Mouse (Mus musculus): ENCODE measurements around the gene Pid1. TPM values are rescaled to one million over a fixed set of nuclear protein-coding genes. Genes with fewer than 3 reads are reported as not detected.

Pid1 gene
- total and polyA plus RNA-seq, 3 experiments: not detected

DNA sequence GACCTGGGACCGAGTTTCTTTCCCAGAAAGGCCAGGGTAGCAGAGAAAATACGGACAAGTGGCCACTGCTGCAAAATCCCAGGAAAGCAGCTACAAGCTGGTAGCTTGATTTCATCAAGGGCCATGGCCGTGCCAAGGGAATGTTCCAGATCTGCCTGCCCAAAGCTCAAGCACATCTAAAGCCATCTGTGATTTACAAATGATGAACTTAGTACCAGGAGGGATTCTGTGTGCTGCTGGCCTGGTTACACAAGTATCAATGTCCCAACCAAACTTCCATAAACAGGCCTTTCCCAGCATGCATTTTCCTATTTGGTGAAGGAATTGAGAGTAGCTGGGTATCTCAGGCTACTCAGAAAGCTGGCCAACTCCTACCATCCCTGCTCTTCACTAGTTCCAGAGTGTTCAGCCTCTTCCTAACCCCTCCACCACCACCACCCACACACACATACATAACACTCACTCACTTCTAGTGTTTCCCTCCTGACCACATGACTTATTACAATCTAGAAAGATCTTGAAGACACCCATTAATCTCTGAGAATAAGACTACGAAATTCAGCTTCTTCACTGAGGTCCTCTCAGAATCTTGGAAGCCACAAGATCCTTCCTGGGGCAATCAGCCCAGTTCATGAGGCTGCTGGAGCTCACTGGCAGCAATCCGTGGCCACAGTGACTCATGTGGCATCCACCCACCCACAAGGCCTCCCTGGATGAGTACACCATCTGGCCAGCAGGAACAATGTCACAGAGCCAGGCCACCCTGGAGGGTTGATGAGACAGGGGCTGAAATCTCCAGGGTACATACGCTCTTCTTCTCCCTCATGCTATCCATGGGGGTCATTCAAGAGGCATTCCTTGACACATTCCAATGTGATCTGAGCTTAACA lies 4.1 kb downstream of the Pid1 start:
- Histone ChIP-seq H3K4me1 (ENCODE audit: control insufficient read depth in 1 of 2, insufficient read depth in 2 of 2) (peaks cover 0 to 13% of the 10 kb centered on the region in 2 experiments; a peak in 2 of 4 replicates), H3K79me2 (replicated peaks; ENCODE audit: control insufficient read depth, extremely low read depth, insufficient read depth, poor library complexity, severe bottlenecking) (no peaks in the 10 kb centered on the region), H3K27ac (ENCODE audit: insufficient read depth, low read depth) (no peak overlapping the region), H3K4me2 (ENCODE audit: insufficient read depth, low read depth, poor library complexity, severe bottlenecking) (no peak overlapping the region), H3K36me3 (replicated peaks in 1 of 2; ENCODE audit: control insufficient read depth in 1 of 2, insufficient read depth in 1 of 2, low read length in 1 of 2) (no peaks in the 10 kb centered on the region), H3K9ac (ENCODE audit: insufficient read depth, low read depth) (no peak overlapping the region), H3K27me3 (replicated peaks) (peaks cover 5% of the 10 kb centered on the region), H3K4me3 (replicated peaks in 1 of 3; ENCODE audit: low read depth in 2 of 3, low read length in 2 of 3, poor library complexity in 1 of 3) (no peak overlapping the region), H3K9me3 (replicated peaks; ENCODE audit: low read length) (no peaks in the 10 kb centered on the region)
- no peak for DNase-seq (ENCODE audit: extremely low read depth)
- no peak for TF ChIP-seq ZMIZ1 (IDR thresholded peaks at IDR 0.05; ENCODE audit: low read depth, low read length)
- no peak for TF ChIP-seq MXI1 (IDR thresholded peaks at IDR 0.05; ENCODE audit: low read depth, low read length)
- TF ChIP-seq MYC (IDR thresholded peaks at IDR 0.05; ENCODE audit: low read depth, low read length): no peak
- no peak for TF ChIP-seq UBTF (IDR thresholded peaks at IDR 0.05; ENCODE audit: low read depth, low read length)
- TF ChIP-seq PAX5 (IDR thresholded peaks at IDR 0.05; ENCODE audit: low read length): no peak
- TF ChIP-seq RCOR1 (conservative IDR thresholded peaks at IDR 0.05; ENCODE audit: low read depth, low read length): no peak
- TF ChIP-seq MAFK (IDR thresholded peaks at IDR 0.05; ENCODE audit: insufficient replicate concordance, low read length): no peak
- TF ChIP-seq MAZ (IDR thresholded peaks at IDR 0.05; ENCODE audit: low read depth, low read length): no peak
- no peak for TF ChIP-seq CTCF (conservative IDR thresholded peaks at IDR 0.05 in 1 of 2, IDR thresholded peaks at IDR 0.05 in 1 of 2; ENCODE audit: low read depth in 2 of 2, low read length in 2 of 2)
- no peak for TF ChIP-seq TCF12 (IDR thresholded peaks at IDR 0.05; ENCODE audit: low read depth, low read length)
- no peak for TF ChIP-seq USF2 (conservative IDR thresholded peaks at IDR 0.05; ENCODE audit: low read depth, low read length)
- no peak for TF ChIP-seq EP300 (IDR thresholded peaks at IDR 0.05; ENCODE audit: low read length)
- no peak for TF ChIP-seq POLR2AphosphoS2 (IDR thresholded peaks at IDR 0.05; ENCODE audit: low read depth, low read length)
- no peak for TF ChIP-seq TBP (conservative IDR thresholded peaks at IDR 0.05; ENCODE audit: low read depth, low read length)
- TF ChIP-seq SMC3 (IDR thresholded peaks at IDR 0.05; ENCODE audit: low read depth, low read length): no peak
- no peak for TF ChIP-seq JUN (IDR thresholded peaks at IDR 0.05; ENCODE audit: insufficient read depth, low read depth, low read length)
- TF ChIP-seq RAD21 (IDR thresholded peaks at IDR 0.05; ENCODE audit: low read depth, low read length): no peak
- no peak for TF ChIP-seq CHD2 (IDR thresholded peaks at IDR 0.05; ENCODE audit: low read length)
- in situ Hi-C loops (cut with MboI; ENCODE audit: low pct_ligation_motif_present, low pct_unique_long_range_greater_than_20kb, low sequenced_read_pairs) (no loop called here), dilution Hi-C loops (cut with MboI; ENCODE audit: extremely low pct_ligation_motif_present, extremely low pct_unique_long_range_greater_than_20kb, low sequenced_read_pairs) (no loop called here)

DNA sequence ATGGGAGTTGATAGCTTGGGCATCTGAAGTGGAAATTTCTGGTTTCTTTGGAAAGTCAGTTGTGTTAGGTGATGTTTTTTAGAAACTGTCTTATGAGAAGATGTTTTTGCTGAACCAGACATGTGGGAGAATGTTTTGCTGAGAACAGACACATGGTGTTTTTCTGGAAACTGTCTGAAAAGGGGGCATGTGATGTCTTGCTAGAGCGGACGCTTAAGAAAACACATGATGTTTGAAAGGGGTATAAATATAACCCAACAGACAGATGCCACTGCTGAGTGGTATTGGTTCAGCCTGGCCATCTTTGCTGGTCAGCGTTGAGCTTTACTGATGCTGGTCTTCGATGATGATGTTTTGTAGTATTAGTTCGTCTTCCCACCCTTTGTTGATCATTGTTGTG lies 6.8 kb downstream of the Pid1 start:
- no peak for TF ChIP-seq MEF2A (IDR thresholded peaks at IDR 0.05; ENCODE audit: borderline replicate concordance, low read depth, low read length)
- TF ChIP-seq BHLHE40 (IDR thresholded peaks at IDR 0.05; ENCODE audit: low read depth, low read length): no peak
- TF ChIP-seq MAFK (IDR thresholded peaks at IDR 0.05; ENCODE audit: insufficient replicate concordance, low read length): no peak
- no peak for TF ChIP-seq TCF12 (IDR thresholded peaks at IDR 0.05; ENCODE audit: low read depth, low read length)
- no peak for TF ChIP-seq PAX5 (IDR thresholded peaks at IDR 0.05; ENCODE audit: low read length)
- TF ChIP-seq IRF4 (IDR thresholded peaks at IDR 0.05; ENCODE audit: low read depth, low read length): no peak
- TF ChIP-seq CHD1 (IDR thresholded peaks at IDR 0.05; ENCODE audit: low read depth, low read length): no peak
- no peak for TF ChIP-seq NRF1 (IDR thresholded peaks at IDR 0.05; ENCODE audit: low read depth, low read length)
- TF ChIP-seq ZC3H11A (IDR thresholded peaks at IDR 0.05; ENCODE audit: low read depth, low read length): no peak
- no peak for TF ChIP-seq JUND (conservative IDR thresholded peaks at IDR 0.05; ENCODE audit: low read depth, low read length)
- no peak overlapping the region for H3K4me2 ChIP-seq (ENCODE audit: insufficient read depth, low read depth, poor library complexity, severe bottlenecking)
- H3K9me3 ChIP-seq (replicated peaks; ENCODE audit: low read length): no peaks in the 10 kb centered on the region
- H3K27ac ChIP-seq (ENCODE audit: insufficient read depth, low read depth): no peak overlapping the region
- no peaks in the 10 kb centered on the region for H3K36me3 ChIP-seq (replicated peaks in 1 of 2; ENCODE audit: control insufficient read depth in 1 of 2, insufficient read depth in 1 of 2, low read length in 1 of 2)
- no peaks in the 10 kb centered on the region for H3K79me2 ChIP-seq (replicated peaks; ENCODE audit: control insufficient read depth, extremely low read depth, insufficient read depth, poor library complexity, severe bottlenecking)
- no peak overlapping the region for H3K9ac ChIP-seq (ENCODE audit: insufficient read depth, low read depth)
- H3K27me3 ChIP-seq (replicated peaks): no peaks in the 10 kb centered on the region
- dilution Hi-C loops (cut with MboI; ENCODE audit: extremely low pct_ligation_motif_present, extremely low pct_unique_long_range_greater_than_20kb, low sequenced_read_pairs) (no loop called here), in situ Hi-C loops (cut with MboI; ENCODE audit: low pct_ligation_motif_present, low pct_unique_long_range_greater_than_20kb, low sequenced_read_pairs) (no loop called here)
- H3K4me1 ChIP-seq (ENCODE audit: control insufficient read depth in 1 of 2, insufficient read depth in 2 of 2): no peaks in the 10 kb centered on the region
- H3K4me3 ChIP-seq (replicated peaks in 1 of 3; ENCODE audit: low read depth in 2 of 3, low read length in 2 of 3, poor library complexity in 1 of 3): no peak overlapping the region
- no peak for DNase-seq (ENCODE audit: extremely low read depth)

Measured in CH12.LX (cell line).